Mouse (Mus musculus) thymus, adult 18-20 months (tissue): ENCODE results near the gene Emc4.
A peak's percentile ranks its signal among the peaks of the same experiment; 100 is the strongest.

Experiments used
- DNase-seq, 2 experiments: peaks; one replicate each; pipeline ENCODE4 v3.0.0; 2022; ENCODE audit warnings: mixed read lengths in 2 of 2

Emc4 gene

GRCm38 (mm10) chr2:112367726-112368673 is at the start of gene Emc4:
TSS of gene Emc4 (minus strand) at chr2:112368027.
- DNase-seq = peak; percentile 72 to 80

GRCm38 (mm10) chr2:112407030-112407429 is 39.2 kb upstream of the Emc4 start:
- DNase-seq = no peak

GRCm38 (mm10) chr2:112396649-112397048 is 28.8 kb upstream of the Emc4 start:
- DNase-seq = no peak

- no peak for DNase-seq
These were observed 26.1 kb upstream of the Emc4 start for GRCm38 (mm10) chr2:112393958-112394357.

GRCm38 (mm10) chr2:112392689-112393088 is 24.9 kb upstream of the Emc4 start:
- no peak for DNase-seq

GRCm38 (mm10) chr2:112391346-112392000 is 23.6 kb upstream of the Emc4 start:
- DNase-seq = no peak

- no peak for DNase-seq
These were observed 23.0 kb upstream of the Emc4 start for GRCm38 (mm10) chr2:112390843-112391242.

- no peak for DNase-seq
These were observed 13.4 kb upstream of the Emc4 start for GRCm38 (mm10) chr2:112381219-112381618.

- DNase-seq = no peak
These were observed 12.3 kb upstream of the Emc4 start for GRCm38 (mm10) chr2:112380131-112380530.

GRCm38 (mm10) chr2:112378973-112379898 is 11.4 kb upstream of the Emc4 start, which contains the start of gene Katnbl1:
TSS of gene Katnbl1 (plus strand) at chr2:112379211.
- peak; percentile 84 to 86 for DNase-seq

- DNase-seq = no peak
These were observed 6.8 kb upstream of the Emc4 start for GRCm38 (mm10) chr2:112374610-112375009.

- DNase-seq = no peak
These were observed 5.3 kb upstream of the Emc4 start for GRCm38 (mm10) chr2:112373141-112373540.

- no peak for DNase-seq
These were observed 2.1 kb upstream of the Emc4 start for GRCm38 (mm10) chr2:112369941-112370340.

GRCm38 (mm10) chr2:112367222-112367621 is 605 bp downstream of the Emc4 start:
- DNase-seq = peak in 1 of 2 experiments; percentile 5

- DNase-seq = no peak
These were observed 7.1 kb downstream of the Emc4 start for GRCm38 (mm10) chr2:112360781-112361169.

GRCm38 (mm10) chr2:112360012-112360780 is 7.6 kb downstream of the Emc4 start:
- DNase-seq = no peak

GRCm38 (mm10) chr2:112359611-112360010 is 8.2 kb downstream of the Emc4 start:
- DNase-seq = no peak

- no peak for DNase-seq
These were observed 14.0 kb downstream of the Emc4 start for GRCm38 (mm10) chr2:112353685-112354455.

GRCm38 (mm10) chr2:112348246-112348645 is 19.6 kb downstream of the Emc4 start:
- no peak for DNase-seq

- no peak for DNase-seq
These were observed 26.7 kb downstream of the Emc4 start for GRCm38 (mm10) chr2:112341117-112341516.

GRCm38 (mm10) chr2:112339736-112340135 is 28.1 kb downstream of the Emc4 start:
- DNase-seq = no peak
